Mouse (Mus musculus): ENCODE measurements around the gene Wfikkn2.

DNA sequence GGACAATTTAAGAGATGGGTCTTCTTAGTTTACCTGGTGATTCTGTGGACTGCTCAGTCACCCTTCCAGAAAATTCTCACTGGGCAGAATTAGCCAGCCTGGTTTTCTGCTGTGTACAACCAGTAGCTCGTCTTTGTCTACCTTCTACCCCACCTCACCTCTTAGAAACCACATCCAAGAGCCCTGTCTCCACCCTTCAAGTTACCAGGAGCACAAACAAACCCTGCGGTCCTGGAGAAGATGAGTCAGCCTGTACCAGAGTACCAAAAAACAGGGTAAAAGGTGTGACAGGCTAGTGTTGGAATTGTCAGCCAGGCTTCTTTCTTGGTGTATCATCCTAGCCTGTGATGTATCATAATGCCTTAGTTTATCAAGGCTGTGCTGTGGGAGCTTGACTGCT is 29.9 kb upstream of the Wfikkn2 start:
- TF ChIP-seq CTCF (conservative IDR thresholded peaks at IDR 0.05; ENCODE audit: insufficient read depth, insufficient read length, low read depth, low read length): no peak
- no peak for TF ChIP-seq POLR2A (IDR thresholded peaks at IDR 0.05; ENCODE audit: low read depth, low read length)

Measured in kidney, adult 2 months (tissue).